Mouse (Mus musculus) embryonic facial prominence, embryonic 14.5 days (tissue): ENCODE data around the gene Med16. TPM values are rescaled to one million over a fixed set of nuclear protein-coding genes. Genes with fewer than 3 reads are reported as not detected.

Experiments
- ATAC-seq: fragments of 200-750 bp; cut with Nextera tagmentation; 2 replicates; pipeline ENCODE4 v1.8.0; 2017; ENCODE audit warnings: low read depth, moderate number of reproducible peaks, moderate TSS enrichment
- DNase-seq: peaks from one replicate; pipeline ENCODE4 v3.0.0-alpha.2; 2015; ENCODE audit warnings: low spot score
- H3K27ac ChIP-seq: fragments of 300-500 bp; sonication (generic); replicated peaks from 2 replicates; pipeline ENCODE4 v1.5.1; 2014; ENCODE audit warnings: low read depth, mild to moderate bottlenecking, low read length, moderate library complexity
- H3K27me3 ChIP-seq: fragments of 300-500 bp; sonication (generic); replicated peaks from 2 replicates; pipeline ENCODE4 v1.6.1; 2014; ENCODE audit warnings: low read length; ENCODE audit not compliant: control insufficient read depth, insufficient read depth
- H3K36me3 ChIP-seq: fragments of 300-500 bp; sonication (generic); 2 replicates; pipeline ENCODE4 v1.6.1; 2014; ENCODE audit warnings: low read length, mixed read lengths; ENCODE audit not compliant: control insufficient read depth, insufficient read depth
- H3K4me1 ChIP-seq: fragments of 300-500 bp; sonication (generic); 2 replicates; pipeline ENCODE4 v1.6.1; 2014; ENCODE audit warnings: antibody characterized with exemption, low read length; ENCODE audit not compliant: control insufficient read depth, insufficient read depth
- H3K4me2 ChIP-seq: fragments of 300-500 bp; sonication (generic); 2 replicates; pipeline ENCODE4 v1.6.1; 2014; ENCODE audit warnings: low read depth, mild to moderate bottlenecking, low read length, moderate library complexity, mixed read lengths
- H3K4me3 ChIP-seq: fragments of 300-500 bp; sonication (generic); 2 replicates; pipeline ENCODE4 v1.5.1; 2014; ENCODE audit warnings: low read depth, mild to moderate bottlenecking, low read length
- H3K9ac ChIP-seq: fragments of 300-500 bp; sonication (generic); 2 replicates; pipeline ENCODE4 v1.6.1; 2014; ENCODE audit warnings: low read depth, mild to moderate bottlenecking, low read length, moderate library complexity, mixed read lengths
- H3K9me3 ChIP-seq: fragments of 300-500 bp; sonication (generic); 2 replicates; pipeline ENCODE4 v1.6.1; 2016; ENCODE audit warnings: low read length; ENCODE audit not compliant: control insufficient read depth
- WGBS: fragments of 180-500 bp; shearing (Covaris S2); extraction: QIAGEN DNeasy Blood & Tissue Kit; methylation state at CpG from one replicate; pipeline ENCODE4 v1.1.7; 2014; 5-methylcytosine and 5-hydroxymethylcytosine counted together
- polyA plus RNA-seq: library from polyadenylated mRNA; unstranded; fragments of >200 nt; fragmentation: Nextera tagmentation; extraction: Ambion mirVana; gene quantifications from 2 replicates; pipeline ENCODE4 v1.2.1, GENCODE M21; 2014

Med16 gene
- polyA plus RNA-seq, 1 experiment from 2014 or later: 33.7 TPM

DNA sequence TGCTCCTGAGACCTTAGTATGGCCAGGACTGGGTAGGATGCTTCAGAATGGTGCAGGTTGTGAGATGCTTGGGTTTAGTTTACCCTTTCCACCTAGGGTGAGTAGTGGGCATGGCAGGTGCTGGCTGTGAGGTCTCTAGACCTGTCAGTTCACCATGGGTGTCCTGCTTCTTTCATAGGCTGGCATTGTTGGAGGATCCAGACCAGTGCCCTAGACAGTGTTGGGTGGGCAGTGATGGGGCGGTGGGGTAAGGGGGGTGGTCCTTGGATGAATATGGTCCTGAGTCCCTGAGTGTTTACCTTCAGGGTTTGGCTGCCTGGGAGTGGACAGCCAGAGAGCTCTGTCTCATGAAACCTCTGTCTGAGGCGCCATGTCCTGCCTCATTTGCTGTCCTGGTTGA lies 50.8 kb downstream of the Med16 start:
- Histone ChIP-seq H3K9me3 (no peaks in the 10 kb centered on the region), H3K4me2 (peak overlapping the region; percentile 99), H3K27ac (0 out of 2 replicates have a peak overlapping the region, but pooled peaks have one; percentile 7), H3K9ac (peak overlapping the region; percentile 99), H3K36me3 (peaks cover 68% of the 10 kb centered on the region), H3K4me3 (peak overlapping the region; percentile 96), H3K27me3 (no peaks in the 10 kb centered on the region), H3K4me1 (peaks cover 29% of the 10 kb centered on the region)
- DNase-seq: no peak
- WGBS: 85% methylated on average over 2 of the region's 2 CpGs
- ATAC-seq: no peak

DNA sequence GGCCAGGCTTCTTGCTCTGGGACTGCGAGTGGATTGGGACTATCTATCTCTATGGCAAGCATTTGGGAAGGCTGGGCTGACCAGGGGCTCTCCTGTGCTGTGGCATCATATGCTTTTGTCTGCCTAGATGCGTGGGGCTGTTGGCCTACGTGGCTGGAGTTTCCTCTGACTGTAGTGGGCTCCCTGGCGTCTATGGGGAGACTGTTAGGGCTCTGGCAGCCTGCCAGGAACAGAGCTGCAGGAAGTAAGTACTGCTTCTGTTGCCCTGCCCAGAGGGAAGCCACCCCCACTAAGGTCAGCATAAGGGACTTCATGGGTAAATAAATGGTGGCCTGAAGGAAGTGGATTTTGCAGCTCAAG lies 51.3 kb downstream of the Med16 start:
- H3K4me1 ChIP-seq: peaks cover 34% of the 10 kb centered on the region
- H3K4me2 ChIP-seq: peak overlapping the region; percentile 99
- H3K4me3 ChIP-seq: peak overlapping the region; percentile 96
- H3K36me3 ChIP-seq: peaks cover 64% of the 10 kb centered on the region
- H3K9ac ChIP-seq: peak overlapping the region; percentile 99
- no peaks in the 10 kb centered on the region for H3K9me3 ChIP-seq
- 22% methylated on average over 4 of the region's 4 CpGs for WGBS
- ATAC-seq (no peak), DNase-seq (peak; percentile 85)
- H3K27me3 ChIP-seq: no peaks in the 10 kb centered on the region
- H3K27ac ChIP-seq: peak overlapping the region; percentile 100

DNA sequence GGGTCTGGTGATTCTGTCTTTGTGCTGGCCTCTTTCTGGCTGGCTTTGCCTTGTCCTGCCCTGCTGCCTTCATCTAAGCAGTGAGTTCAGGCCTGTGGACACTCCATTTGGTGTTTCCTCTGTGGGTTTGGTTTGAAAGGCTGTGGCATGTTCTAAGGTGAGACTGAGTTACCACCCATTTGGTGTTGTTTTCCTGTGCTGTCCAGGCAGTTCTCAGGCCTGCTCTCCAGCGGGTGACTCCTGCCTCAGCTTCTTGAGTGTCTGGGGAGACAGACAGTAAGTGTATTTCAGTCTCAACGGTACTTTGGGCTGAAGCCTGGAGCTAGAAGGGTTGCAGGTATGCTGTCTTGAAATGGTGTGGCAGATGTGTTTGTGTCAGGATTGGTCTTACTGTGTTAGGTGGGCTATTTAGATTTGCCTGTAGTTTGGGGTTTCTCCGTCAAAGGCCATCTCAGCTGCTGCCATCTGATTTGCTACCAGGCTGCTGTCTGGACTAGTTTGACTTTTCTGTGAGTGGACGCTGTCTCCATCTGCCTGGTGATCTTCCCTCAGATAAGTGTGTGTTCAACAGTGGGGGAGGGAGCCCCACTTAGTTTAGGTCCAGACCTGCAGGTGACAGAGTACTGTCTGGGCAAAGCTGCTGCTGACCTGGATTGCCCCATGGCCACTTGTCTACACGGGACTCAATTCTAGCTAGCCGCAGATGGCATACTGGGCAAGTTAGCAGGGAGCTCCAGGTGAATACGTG lies 51.8 kb downstream of the Med16 start:
- DNase-seq (no peak), ATAC-seq (no peak)
- WGBS: 32% methylated on average over 7 of the region's 7 CpGs
- peak overlapping the region; percentile 99 for H3K4me2 ChIP-seq
- no peaks in the 10 kb centered on the region for H3K27me3 ChIP-seq
- H3K9me3 ChIP-seq: no peaks in the 10 kb centered on the region
- H3K27ac ChIP-seq: peak overlapping the region; percentile 100
- H3K9ac ChIP-seq: peak overlapping the region; percentile 99
- H3K4me1 ChIP-seq: peaks cover 40% of the 10 kb centered on the region
- peaks cover 58% of the 10 kb centered on the region for H3K36me3 ChIP-seq
- peak overlapping the region; percentile 96 for H3K4me3 ChIP-seq

DNA sequence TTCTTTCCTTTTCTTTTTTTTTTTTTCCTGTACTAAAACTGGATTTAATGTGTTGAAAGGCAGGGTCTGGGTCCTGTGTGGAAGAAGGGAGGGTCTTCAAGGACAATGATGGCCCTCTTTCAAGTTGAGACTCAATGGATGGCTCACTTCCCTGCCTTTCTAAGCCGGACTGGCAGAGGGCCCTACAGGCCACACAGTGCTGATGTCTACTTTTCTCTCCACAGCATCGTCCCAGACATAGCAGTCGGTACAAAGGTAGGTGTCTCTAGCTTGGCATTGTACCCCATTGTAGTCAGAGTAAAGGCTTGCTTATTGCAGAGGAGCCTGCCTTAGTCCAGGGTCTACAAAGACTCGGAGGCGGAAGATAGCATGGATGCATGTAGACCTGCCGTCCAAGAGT lies 52.4 kb downstream of the Med16 start:
- Histone ChIP-seq H3K4me1 (peaks cover 46% of the 10 kb centered on the region), H3K4me3 (peak overlapping the region; percentile 96), H3K9ac (peak overlapping the region; percentile 99), H3K27me3 (no peaks in the 10 kb centered on the region), H3K27ac (peak overlapping the region; percentile 100; the same call in 1 of the 2 replicates), H3K36me3 (peaks cover 52% of the 10 kb centered on the region), H3K4me2 (peak overlapping the region; percentile 99), H3K9me3 (no peaks in the 10 kb centered on the region)
- DNase-seq: no peak
- WGBS: 30% methylated on average over 6 of the region's 6 CpGs
- no peak for ATAC-seq

DNA sequence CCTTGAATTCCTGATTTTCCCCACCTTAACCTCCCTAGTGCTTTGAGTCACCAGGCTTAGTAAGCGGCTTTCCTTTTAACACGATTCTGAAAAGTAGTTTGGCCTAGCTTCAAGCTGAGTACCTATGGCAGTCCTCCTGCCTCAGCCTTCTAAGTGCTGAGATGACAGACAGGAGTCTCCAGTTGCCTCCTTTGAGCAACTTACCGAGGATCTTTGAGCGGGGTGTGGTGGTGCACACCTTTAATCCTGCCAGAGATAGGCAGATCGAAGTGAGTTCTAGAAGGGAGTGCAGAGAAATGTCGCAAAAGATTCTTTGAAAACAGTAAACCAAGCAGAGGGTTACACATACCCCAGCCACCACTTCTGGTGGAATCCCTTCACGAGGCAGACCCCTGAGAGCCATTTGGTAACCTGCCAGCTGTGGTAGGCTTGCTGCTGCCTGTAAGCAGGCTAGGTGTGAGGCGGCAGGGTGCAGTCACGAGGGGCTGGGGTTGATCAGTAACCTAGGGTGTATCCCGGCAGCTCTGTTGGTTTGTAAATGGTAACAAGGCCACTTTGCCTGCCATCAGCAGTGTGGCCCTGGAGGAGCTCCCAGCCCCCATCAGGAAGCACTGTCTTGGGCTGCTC lies 53.1 kb downstream of the Med16 start:
- H3K4me1 ChIP-seq: peaks cover 48% of the 10 kb centered on the region
- peak overlapping the region; percentile 100 for H3K27ac ChIP-seq
- H3K9me3 ChIP-seq: no peaks in the 10 kb centered on the region

DNA sequence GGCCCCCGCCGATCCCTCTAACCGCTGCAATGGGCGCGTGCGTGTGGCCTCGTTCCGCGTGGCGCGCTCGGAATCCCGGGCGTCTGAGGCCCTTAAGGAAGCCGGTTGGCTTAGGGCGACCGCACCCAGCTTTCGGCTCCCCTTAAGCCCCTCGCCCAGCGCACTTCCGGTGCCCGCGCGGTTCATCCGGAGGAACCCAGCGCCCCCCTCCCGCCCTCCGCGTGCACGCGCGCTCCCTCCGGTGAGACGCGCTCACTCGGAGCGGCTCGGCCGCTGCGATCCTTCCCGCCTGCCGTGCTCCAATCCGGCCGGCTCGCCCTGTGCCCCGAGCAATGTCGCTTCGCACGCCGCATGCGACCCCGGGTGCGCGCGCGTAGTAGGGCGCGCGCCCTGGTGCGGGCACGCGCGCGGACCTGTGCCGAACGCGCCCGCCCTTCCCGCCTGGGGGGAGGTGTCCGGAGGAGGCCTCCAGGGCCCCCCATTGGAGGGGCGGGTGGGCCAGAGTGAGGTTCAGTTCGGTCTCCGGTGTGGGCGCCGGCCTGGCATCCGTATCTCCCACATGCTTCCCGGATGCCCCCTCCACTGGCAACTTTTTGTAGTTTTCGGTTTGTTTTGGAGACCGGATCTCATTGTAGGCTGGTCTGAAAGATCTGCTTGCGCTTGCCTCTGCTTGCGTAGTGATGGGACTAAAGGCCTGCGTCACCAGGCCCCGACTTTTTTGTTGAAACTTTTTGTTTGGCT lies 53.8 kb downstream of the Med16 start:
- Histone ChIP-seq H3K9ac (peak overlapping the region; percentile 99), H3K27ac (peak overlapping the region; percentile 100), H3K36me3 (peaks cover 39% of the 10 kb centered on the region), H3K27me3 (no peaks in the 10 kb centered on the region), H3K9me3 (no peaks in the 10 kb centered on the region), H3K4me1 (peaks cover 48% of the 10 kb centered on the region), H3K4me3 (peak overlapping the region; percentile 96), H3K4me2 (peak overlapping the region; percentile 99)
- WGBS: 0% methylated on average over 27 of the region's 83 CpGs
- DNase-seq: peak; percentile 87
- peak; percentile 30 for ATAC-seq

More for the DNA sequence above, 53.1 kb downstream of the Med16 start:
- H3K4me3 ChIP-seq: peak overlapping the region; percentile 96
- peak overlapping the region; percentile 99 for H3K4me2 ChIP-seq
- DNase-seq (peak; percentile 59), ATAC-seq (no peak)
- H3K27me3 ChIP-seq: no peaks in the 10 kb centered on the region
- H3K9ac ChIP-seq: peak overlapping the region; percentile 99
- 2% methylated on average over 8 of the region's 10 CpGs for WGBS
- H3K36me3 ChIP-seq: peaks cover 46% of the 10 kb centered on the region

DNA sequence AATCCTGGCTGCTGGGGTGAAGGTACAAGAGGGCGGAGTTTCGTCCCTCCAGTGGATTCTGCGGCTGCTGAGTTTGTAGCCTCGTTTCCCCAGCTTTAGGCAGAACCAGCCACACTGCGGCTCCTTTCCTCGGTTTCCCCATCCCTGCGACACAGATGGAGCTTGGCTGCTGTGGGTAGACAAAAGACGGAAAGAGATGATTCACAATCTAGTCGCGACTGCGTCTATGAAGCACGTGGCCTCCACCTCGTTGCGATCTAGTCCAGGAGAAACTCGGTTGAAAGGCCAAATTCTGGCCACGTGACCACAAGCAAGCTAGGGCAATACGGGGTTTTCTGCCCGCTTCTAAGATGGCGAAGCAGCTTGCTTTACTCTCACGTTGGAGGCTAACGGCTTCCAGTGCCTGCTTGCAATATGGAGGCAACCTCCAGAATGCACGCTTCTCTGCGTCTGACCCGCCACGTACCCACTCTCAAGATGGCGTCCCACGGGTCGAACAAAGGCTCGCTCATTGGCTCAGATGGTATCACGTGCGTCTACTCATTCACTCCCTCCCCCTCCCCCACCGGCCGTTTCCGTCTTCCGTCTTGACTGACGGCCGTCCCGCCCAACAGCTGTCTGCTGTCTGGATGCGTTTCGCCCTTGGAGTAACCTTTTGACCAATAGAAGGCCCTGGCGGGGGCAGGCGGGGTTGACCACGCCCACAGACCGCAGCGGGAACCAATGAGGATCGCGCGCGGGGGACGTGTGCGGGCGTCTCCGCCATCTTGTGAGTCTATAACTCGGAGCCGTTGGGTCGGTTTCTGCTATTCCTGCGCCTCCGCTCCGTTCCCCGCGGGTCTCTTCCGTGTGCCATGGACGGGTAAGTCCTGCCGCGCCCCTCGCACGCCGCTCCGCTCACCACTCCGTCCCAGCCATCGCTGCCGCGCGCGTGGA lies 54.6 kb downstream of the Med16 start, which contains the start of gene Ptbp1:
Gene Ptbp1 (plus strand): TSS at position 568 of the 936 bp plus-strand sequence.
- no peaks in the 10 kb centered on the region for H3K27me3 ChIP-seq
- ATAC-seq (peak; percentile 90), DNase-seq (peak; percentile 100)
- H3K4me3 ChIP-seq: peak within 1 kb of the TSS; percentile 96
- peaks cover 31% of the 10 kb centered on the region for H3K36me3 ChIP-seq
- H3K27ac ChIP-seq: peak within 1 kb of the TSS; percentile 100
- WGBS: under 1% methylated on average over 67 of the region's 75 CpGs
- H3K4me2 ChIP-seq: peak within 1 kb of the TSS; percentile 99
- H3K9ac ChIP-seq: peak within 1 kb of the TSS; percentile 99
- peaks cover 48% of the 10 kb centered on the region for H3K4me1 ChIP-seq
- no peaks in the 10 kb centered on the region for H3K9me3 ChIP-seq
